Mouse (Mus musculus) neural tube, embryonic 11.5 days (tissue): ENCODE results near the gene Rnase4. TPM values are rescaled to one million over a fixed set of nuclear protein-coding genes. Genes with fewer than 3 reads are reported as not detected.

Source experiments
- ATAC-seq: fragments of 200-750 bp; cut with Nextera tagmentation; 2 replicates; pipeline ENCODE4 v1.8.0; 2017; ENCODE audit warnings: moderate number of reproducible peaks, mild to moderate bottlenecking, moderate TSS enrichment, moderate library complexity; ENCODE audit not compliant: insufficient read depth, low FRiP score, low TSS enrichment
- DNase-seq: peaks from one replicate; pipeline ENCODE4 v3.0.0-alpha.2; 2015; ENCODE audit warnings: low spot score
- H3K27ac ChIP-seq: fragments of 300-500 bp; sonication (generic); 2 replicates; pipeline ENCODE4 v1.5.1; 2014; ENCODE audit warnings: low read depth, mild to moderate bottlenecking, low read length
- H3K27me3 ChIP-seq: fragments of 300-500 bp; sonication (generic); 2 replicates; pipeline ENCODE4 v1.6.1; 2014; ENCODE audit warnings: mild to moderate bottlenecking, low read length, mixed read lengths; ENCODE audit not compliant: control insufficient read depth, insufficient read depth
- H3K36me3 ChIP-seq: fragments of 300-500 bp; sonication (generic); 2 replicates; pipeline ENCODE4 v1.6.1; 2014; ENCODE audit warnings: mild to moderate bottlenecking, low read length, moderate library complexity, mixed read lengths; ENCODE audit not compliant: control insufficient read depth, insufficient read depth
- H3K4me1 ChIP-seq: fragments of 300-500 bp; sonication (generic); 2 replicates; pipeline ENCODE4 v1.6.1; 2014; ENCODE audit warnings: low read length, mixed read lengths; ENCODE audit not compliant: control insufficient read depth, insufficient read depth
- H3K4me2 ChIP-seq: fragments of 300-500 bp; sonication (generic); 2 replicates; pipeline ENCODE4 v1.6.1; 2014; ENCODE audit warnings: low read depth, mild to moderate bottlenecking, moderate library complexity
- H3K4me3 ChIP-seq: fragments of 300-500 bp; sonication (generic); 2 replicates; pipeline ENCODE4 v1.5.1; 2014; ENCODE audit warnings: low read depth, low read length
- H3K9ac ChIP-seq: fragments of 300-500 bp; sonication (generic); 2 replicates; pipeline ENCODE4 v1.6.1; 2014; ENCODE audit warnings: mild to moderate bottlenecking, low read length
- H3K9me3 ChIP-seq: fragments of 300-500 bp; sonication (generic); 2 replicates; pipeline ENCODE4 v1.6.1; 2016; ENCODE audit warnings: low read length; ENCODE audit not compliant: control insufficient read depth
- WGBS: fragments of 180-500 bp; shearing (Covaris S2); extraction: QIAGEN DNeasy Blood & Tissue Kit; methylation state at CpG from one replicate; pipeline ENCODE4 v1.1.7; 2014; 5-methylcytosine and 5-hydroxymethylcytosine counted together
- polyA plus RNA-seq: library from polyadenylated mRNA; unstranded; fragments of >200 nt; fragmentation: Nextera tagmentation; extraction: Ambion mirVana; gene quantifications from 2 replicates; pipeline ENCODE4 v1.2.1, GENCODE M21; 2014

The Rnase4 gene
- polyA plus RNA-seq, 1 experiment from 2014 or later, result 12.7 TPM

DNA sequence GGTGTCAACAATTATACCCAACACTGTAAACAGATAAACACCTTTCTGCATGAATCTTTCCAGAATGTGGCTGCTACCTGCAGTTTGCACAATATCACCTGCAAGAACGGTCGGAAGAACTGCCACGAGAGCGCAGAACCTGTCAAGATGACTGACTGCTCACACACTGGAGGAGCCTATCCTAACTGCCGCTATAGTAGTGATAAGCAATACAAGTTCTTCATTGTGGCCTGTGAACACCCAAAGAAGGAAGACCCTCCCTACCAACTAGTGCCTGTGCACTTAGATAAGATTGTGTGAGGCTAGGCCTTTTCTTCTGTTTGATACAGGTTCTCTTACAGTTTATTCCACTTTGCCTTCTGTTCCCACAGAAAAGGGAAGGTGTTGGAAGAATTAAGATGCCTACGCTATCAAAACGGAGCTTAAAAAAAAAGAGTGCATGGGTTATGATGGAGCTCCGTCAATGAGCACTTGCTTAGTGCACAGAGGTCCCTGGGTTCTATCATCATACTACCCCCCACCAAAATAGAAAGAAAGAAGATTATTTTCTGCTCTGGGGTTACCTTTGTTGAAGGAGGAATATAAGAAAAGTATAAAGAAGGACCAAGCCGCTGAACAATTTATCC lies 39.6 kb downstream of the Rnase4 start:
- Histone ChIP-seq H3K27ac (no peak overlapping the region), H3K4me1 (no peaks in the 10 kb centered on the region), H3K36me3 (no peaks in the 10 kb centered on the region), H3K9ac (no peak overlapping the region), H3K9me3 (no peaks in the 10 kb centered on the region), H3K4me2 (no peak overlapping the region), H3K4me3 (no peak overlapping the region), H3K27me3 (no peaks in the 10 kb centered on the region)
- 89% methylated on average over 9 of the region's 9 CpGs for WGBS
- ATAC-seq (no peak), DNase-seq (no peak)

DNA sequence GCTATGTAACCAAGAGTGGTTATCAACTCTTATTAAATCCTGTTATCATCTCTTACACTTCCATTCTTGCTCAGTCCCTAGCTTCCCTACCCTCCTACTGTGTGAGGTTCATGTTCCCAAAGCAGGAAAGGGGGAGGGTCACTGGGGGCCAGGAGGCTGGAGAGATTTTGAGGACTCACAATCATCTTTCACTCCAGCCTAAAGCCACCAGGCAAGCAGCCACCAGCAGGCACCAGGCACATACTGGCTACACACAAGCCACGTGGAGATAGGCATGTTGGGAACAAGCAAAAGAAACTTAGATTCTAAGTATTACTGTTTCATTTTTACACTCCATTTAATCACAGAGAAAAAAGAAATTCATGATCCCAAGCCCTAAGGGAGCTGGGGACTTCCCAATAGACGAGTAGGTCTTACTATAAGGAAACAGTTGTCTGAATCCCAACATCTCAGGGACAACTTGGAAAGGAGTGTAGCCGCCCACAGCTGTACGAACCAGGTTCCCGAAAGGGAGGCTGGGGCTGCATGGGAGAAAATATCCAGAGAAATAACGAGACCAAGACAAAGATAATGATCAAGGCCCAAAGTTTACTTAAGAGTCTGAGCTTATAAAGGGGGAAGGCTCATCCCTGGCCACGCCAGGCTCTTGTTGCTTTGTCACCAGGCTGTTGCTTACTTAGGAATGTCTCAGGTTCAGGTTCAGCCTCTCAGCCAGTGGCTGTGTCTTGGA lies 40.4 kb downstream of the Rnase4 start:
- DNase-seq (no peak), ATAC-seq (no peak)
- WGBS, result 82% methylated on average over 7 of the region's 7 CpGs
- Histone ChIP-seq H3K27me3 (no peaks in the 10 kb centered on the region), H3K9me3 (no peaks in the 10 kb centered on the region), H3K9ac (no peak overlapping the region), H3K27ac (no peak overlapping the region), H3K4me2 (no peak overlapping the region), H3K4me1 (no peaks in the 10 kb centered on the region), H3K4me3 (no peak overlapping the region), H3K36me3 (no peaks in the 10 kb centered on the region)

DNA sequence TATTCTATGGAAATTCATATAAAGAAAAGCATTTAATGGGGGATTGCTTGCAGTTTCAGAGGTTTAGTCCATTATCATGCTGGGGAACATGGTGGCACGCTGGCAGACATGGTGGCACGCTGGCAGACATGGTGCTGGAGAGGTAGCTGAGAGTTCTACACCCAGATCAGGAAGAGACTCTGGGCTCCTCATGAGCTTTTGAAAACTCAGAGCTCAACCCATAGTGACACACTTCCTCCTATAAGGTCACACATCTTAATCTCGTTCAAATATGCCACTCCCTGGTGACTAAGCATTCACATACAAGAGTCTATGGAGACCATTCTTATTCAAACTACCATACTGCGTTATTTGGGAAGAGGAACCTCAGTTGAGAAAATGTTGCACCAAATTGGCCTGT lies 41.5 kb downstream of the Rnase4 start:
- H3K4me2 ChIP-seq, result no peak overlapping the region
- H3K36me3 ChIP-seq, result no peaks in the 10 kb centered on the region
- H3K4me1 ChIP-seq, result no peaks in the 10 kb centered on the region
- ATAC-seq, result no peak
- no peak overlapping the region for H3K4me3 ChIP-seq
- no peak overlapping the region for H3K27ac ChIP-seq
- H3K27me3 ChIP-seq, result no peaks in the 10 kb centered on the region
- no peak overlapping the region for H3K9ac ChIP-seq
- WGBS, result 90% methylated on average over 4 of the region's 4 CpGs
- no peaks in the 10 kb centered on the region for H3K9me3 ChIP-seq
- DNase-seq, result no peak

DNA sequence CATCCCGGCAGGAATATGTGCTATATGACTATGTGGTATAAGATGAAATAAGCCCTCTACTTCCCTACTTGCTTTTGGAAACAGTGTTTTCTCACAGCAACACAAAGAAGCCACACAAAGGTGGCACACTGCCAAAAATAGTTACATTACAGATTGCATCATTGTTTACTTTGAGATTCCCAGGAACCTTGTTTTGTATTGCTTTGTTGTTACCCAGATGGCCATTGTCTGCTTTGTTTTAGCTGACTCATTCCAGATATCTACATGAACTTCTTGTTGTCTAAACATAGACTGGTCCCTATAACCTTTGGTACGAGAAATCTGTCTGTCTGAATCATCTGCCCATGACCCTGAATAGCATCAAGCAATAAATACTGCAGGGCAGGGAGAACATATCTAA lies 49.5 kb downstream of the Rnase4 start:
- H3K36me3 ChIP-seq, result no peaks in the 10 kb centered on the region
- no peak overlapping the region for H3K27ac ChIP-seq
- no peaks in the 10 kb centered on the region for H3K9me3 ChIP-seq
- H3K4me1 ChIP-seq, result no peaks in the 10 kb centered on the region
- no peak for ATAC-seq
- DNase-seq, result no peak
- H3K4me2 ChIP-seq, result no peak overlapping the region
- WGBS, result 75% methylated on average over 2 of the region's 2 CpGs
- no peak overlapping the region for H3K4me3 ChIP-seq
- H3K27me3 ChIP-seq, result no peaks in the 10 kb centered on the region
- H3K9ac ChIP-seq, result no peak overlapping the region

DNA sequence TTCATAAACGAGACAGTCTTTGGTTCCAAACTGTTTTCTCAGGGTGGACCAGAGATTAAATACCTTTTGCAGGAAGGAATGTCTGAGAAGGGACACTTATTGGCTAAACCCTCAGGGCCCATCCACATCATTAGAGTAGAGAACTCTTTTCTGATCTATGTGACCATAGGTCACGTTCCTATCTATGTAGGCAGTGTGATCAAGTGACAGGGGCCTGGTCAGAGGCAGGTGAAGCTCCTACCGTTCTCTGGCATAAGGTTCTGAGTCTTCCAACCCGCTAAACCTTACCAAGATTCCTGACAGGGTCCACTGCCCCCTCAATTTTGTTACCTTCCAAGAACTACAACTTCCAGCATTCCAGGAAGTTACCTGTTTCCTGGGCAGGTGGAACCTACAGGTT lies 51.2 kb downstream of the Rnase4 start:
- Histone ChIP-seq H3K4me3 (no peak overlapping the region), H3K4me1 (peaks cover 5% of the 10 kb centered on the region; the same call in 1 of the 2 replicates), H3K36me3 (no peaks in the 10 kb centered on the region), H3K9me3 (no peaks in the 10 kb centered on the region), H3K4me2 (no peak overlapping the region), H3K27me3 (no peaks in the 10 kb centered on the region), H3K27ac (no peak overlapping the region), H3K9ac (no peak overlapping the region)
- DNase-seq (no peak), ATAC-seq (no peak)
- 83% methylated on average over 4 of the region's 4 CpGs for WGBS

DNA sequence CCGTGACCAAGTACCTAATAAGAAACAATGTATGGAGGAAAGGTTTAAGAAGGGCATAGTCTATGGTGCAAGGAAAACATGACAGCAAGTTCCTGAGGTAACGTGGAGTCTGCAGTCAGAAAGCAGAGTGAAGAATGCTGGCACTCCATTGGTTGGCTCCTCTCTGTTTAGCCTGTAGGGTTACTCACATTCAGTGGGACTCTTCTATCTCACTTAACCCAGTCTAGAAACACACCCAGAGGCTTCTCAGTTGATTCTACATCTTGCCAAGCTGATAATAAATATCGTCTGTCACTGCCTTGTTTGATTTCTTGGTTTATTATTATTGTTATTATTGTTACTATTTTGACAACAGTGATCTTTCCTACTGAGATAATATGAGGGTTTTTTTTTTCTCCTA lies 51.7 kb downstream of the Rnase4 start:
- Histone ChIP-seq H3K36me3 (no peaks in the 10 kb centered on the region), H3K4me2 (no peak overlapping the region), H3K4me3 (no peak overlapping the region), H3K4me1 (peaks cover 5% of the 10 kb centered on the region; the same call in 1 of the 2 replicates), H3K27me3 (no peaks in the 10 kb centered on the region), H3K9ac (no peak overlapping the region), H3K27ac (no peak overlapping the region), H3K9me3 (no peaks in the 10 kb centered on the region)
- DNase-seq (no peak), ATAC-seq (no peak)
- 87% methylated on average over 3 of the region's 3 CpGs for WGBS

DNA sequence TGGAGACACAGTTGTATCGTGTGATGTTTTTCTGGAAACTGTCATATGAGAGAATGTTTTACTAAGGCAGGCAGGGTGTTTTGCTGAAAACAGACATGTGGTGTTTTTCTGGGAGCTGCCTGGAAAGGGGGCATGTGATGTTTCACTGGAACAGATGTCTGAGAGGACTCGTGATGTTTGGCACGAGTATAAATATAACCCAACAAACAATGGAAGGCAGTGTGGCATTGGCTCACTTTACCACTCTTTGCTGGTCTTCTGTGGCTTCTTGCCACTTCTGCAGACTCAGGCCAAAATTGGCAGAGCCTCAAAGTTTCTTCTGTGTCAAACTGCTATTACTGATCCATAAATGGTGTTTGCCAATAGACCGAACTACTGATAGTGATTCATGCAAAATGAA lies 52.4 kb downstream of the Rnase4 start:
- no peak overlapping the region for H3K9ac ChIP-seq
- no peak for ATAC-seq
- H3K4me2 ChIP-seq, result no peak overlapping the region
- no peaks in the 10 kb centered on the region for H3K27me3 ChIP-seq
- DNase-seq, result no peak
- no peak overlapping the region for H3K27ac ChIP-seq
- H3K9me3 ChIP-seq, result no peaks in the 10 kb centered on the region
- H3K36me3 ChIP-seq, result no peaks in the 10 kb centered on the region
- WGBS, result 80% methylated on average over 4 of the region's 4 CpGs
- peaks cover 5% of the 10 kb centered on the region; the same call in 1 of the 2 replicates for H3K4me1 ChIP-seq
- H3K4me3 ChIP-seq, result no peak overlapping the region

DNA sequence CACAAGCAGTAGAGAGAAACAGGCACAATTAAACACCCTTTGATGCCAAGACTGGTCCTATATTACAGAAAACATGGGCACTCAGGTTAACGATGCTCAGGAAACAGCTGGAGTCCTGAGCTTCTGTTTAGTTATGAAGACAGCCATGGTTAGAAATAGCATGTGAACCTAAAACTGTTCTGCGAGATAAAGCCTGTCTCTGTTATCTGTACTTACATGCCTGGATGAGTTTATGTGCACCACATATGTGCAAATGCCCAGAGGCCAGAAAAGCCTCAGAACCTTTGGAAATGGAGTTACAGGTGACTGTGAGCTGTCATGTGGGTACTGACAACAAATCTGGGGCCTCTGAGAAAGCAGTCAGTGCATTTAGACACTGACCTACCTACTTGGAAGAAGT lies 53.1 kb downstream of the Rnase4 start:
- H3K9ac ChIP-seq, result no peak overlapping the region
- 91% methylated on average over 2 of the region's 2 CpGs for WGBS
- no peak overlapping the region for H3K4me3 ChIP-seq
- H3K4me2 ChIP-seq, result no peak overlapping the region
- ATAC-seq, result no peak
- no peaks in the 10 kb centered on the region for H3K9me3 ChIP-seq
- H3K27ac ChIP-seq, result no peak overlapping the region
- peaks cover 5% of the 10 kb centered on the region; the same call in 1 of the 2 replicates for H3K4me1 ChIP-seq
- no peak for DNase-seq
- no peaks in the 10 kb centered on the region for H3K36me3 ChIP-seq
- no peaks in the 10 kb centered on the region for H3K27me3 ChIP-seq

DNA sequence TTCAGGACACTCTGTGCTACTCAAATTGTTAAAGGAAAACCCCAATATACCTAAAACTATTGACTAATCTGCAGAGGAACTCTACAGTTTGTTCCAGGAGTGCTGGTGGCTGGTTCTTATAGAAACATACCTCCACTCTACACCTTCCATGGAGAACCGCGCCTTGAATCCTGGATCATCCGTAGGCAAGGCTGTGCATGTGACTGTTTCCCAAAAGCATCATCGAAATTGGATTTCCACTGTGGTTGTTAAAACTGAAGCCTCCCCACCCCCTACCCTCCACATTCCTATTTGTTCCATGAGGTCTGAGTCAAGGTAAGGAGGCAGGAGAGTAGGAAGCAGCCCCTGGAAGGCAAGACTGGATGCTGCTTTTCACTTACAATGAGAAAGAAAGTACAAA lies 53.6 kb downstream of the Rnase4 start:
- Histone ChIP-seq H3K9me3 (no peaks in the 10 kb centered on the region), H3K4me1 (peaks cover 5% of the 10 kb centered on the region; the same call in 1 of the 2 replicates), H3K27ac (no peak overlapping the region), H3K9ac (no peak overlapping the region), H3K4me3 (no peak overlapping the region), H3K27me3 (no peaks in the 10 kb centered on the region), H3K4me2 (no peak overlapping the region), H3K36me3 (no peaks in the 10 kb centered on the region)
- DNase-seq, result no peak
- 96% methylated on average over 4 of the region's 4 CpGs for WGBS
- ATAC-seq, result no peak
